Mouse (Mus musculus): ENCODE measurements at regions not wholly inside any gene's neighbourhood (a gene's known extent, or its start where the extent isn't known, plus 50 kb on each side); places are given as distances from the start of the nearest gene placed in this dataset.
"Not testable (repeated sequence)": the region's sequence is repeated elsewhere in the genome, so short reads cannot be mapped to it uniquely, and the experiment has no call there.

DNA sequence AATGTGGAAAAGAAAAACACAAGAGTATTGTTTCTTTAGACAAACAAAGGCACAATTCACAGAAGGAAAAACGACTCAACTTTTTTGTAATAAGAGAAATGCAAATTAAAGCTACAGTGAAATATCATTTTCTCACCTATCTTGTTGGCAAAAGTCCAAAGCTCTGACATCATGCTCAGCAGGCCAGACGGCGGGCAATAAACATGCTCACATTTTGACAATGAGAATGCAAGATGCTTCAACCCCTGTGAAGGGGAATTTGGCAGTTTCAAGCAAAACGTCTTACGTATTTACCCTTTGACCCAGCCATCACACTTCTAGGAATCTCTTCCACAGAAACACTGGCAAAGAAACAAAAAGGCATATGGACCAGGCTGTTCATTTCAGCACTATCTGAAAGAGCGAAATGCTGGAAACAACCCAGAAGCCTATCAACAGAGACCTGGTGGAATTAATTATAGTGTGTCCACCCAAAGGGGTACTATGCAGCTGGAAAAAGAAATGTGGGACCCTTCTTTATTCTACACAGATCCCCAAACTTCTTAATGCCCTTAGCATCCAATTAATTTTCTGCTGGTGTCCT, 203.4 kb upstream of the 2610301B20Rik start:
- ATAC-seq (ENCODE audit: insufficient number of reproducible peaks, low FRiP score, low TSS enrichment, low read depth) (no peak), DNase-seq (ENCODE audit: low spot score) (no peak)
- Histone ChIP-seq H3K27me3 (ENCODE audit: control insufficient read depth, insufficient read depth, low read length) (no peaks in the 10 kb centered on the region), H3K27ac (replicated peaks; ENCODE audit: low read depth, low read length) (no peak overlapping the region), H3K9me3 (ENCODE audit: control insufficient read depth, low read length) (no peaks in the 10 kb centered on the region), H3K4me2 (ENCODE audit: low read depth, severe bottlenecking) (no peak overlapping the region), H3K4me3 (ENCODE audit: low read depth, low read length) (no peak overlapping the region), H3K9ac (ENCODE audit: low read length) (no peak overlapping the region), H3K4me1 (ENCODE audit: control insufficient read depth, insufficient read depth, low read length) (no peaks in the 10 kb centered on the region), H3K36me3 (ENCODE audit: control insufficient read depth, insufficient read depth, low read length) (no peaks in the 10 kb centered on the region)
- WGBS = 78% methylated on average over 6 of the region's 6 CpGs

- Histone ChIP-seq H3K4me2 (ENCODE audit: low read depth, severe bottlenecking) (no peak overlapping the region), H3K36me3 (ENCODE audit: control insufficient read depth, insufficient read depth, low read length) (no peaks in the 10 kb centered on the region), H3K27ac (replicated peaks; ENCODE audit: low read depth, low read length) (no peak overlapping the region), H3K4me3 (ENCODE audit: low read depth, low read length) (no peak overlapping the region), H3K9ac (ENCODE audit: low read length) (no peak overlapping the region), H3K4me1 (ENCODE audit: control insufficient read depth, insufficient read depth, low read length) (peaks cover 9% of the 10 kb centered on the region; the same call in 1 of the 2 replicates), H3K9me3 (ENCODE audit: control insufficient read depth, low read length) (no peaks in the 10 kb centered on the region), H3K27me3 (ENCODE audit: control insufficient read depth, insufficient read depth, low read length) (no peaks in the 10 kb centered on the region)
- DNase-seq (ENCODE audit: low spot score) (peak; percentile 50), ATAC-seq (ENCODE audit: insufficient number of reproducible peaks, low FRiP score, low TSS enrichment, low read depth) (peak; percentile 26; the same call in 1 of the 2 replicates)
- WGBS = 25% methylated on average over 9 of the region's 9 CpGs
Measured at GRCm38 (mm10) chr4:10691086-10691485, 183.2 kb upstream of the 2610301B20Rik start.

- no peaks in the 10 kb centered on the region for H3K36me3 ChIP-seq (ENCODE audit: control insufficient read depth, insufficient read depth, low read length)
- ATAC-seq (ENCODE audit: insufficient number of reproducible peaks, low FRiP score, low TSS enrichment, low read depth) (no peak), DNase-seq (ENCODE audit: low spot score) (no peak)
- H3K9me3 ChIP-seq (ENCODE audit: control insufficient read depth, low read length) = no peaks in the 10 kb centered on the region
- H3K9ac ChIP-seq (ENCODE audit: low read length) = no peak overlapping the region
- peaks cover 9% of the 10 kb centered on the region; the same call in 1 of the 2 replicates for H3K4me1 ChIP-seq (ENCODE audit: control insufficient read depth, insufficient read depth, low read length)
- H3K27ac ChIP-seq (replicated peaks; ENCODE audit: low read depth, low read length) = no peak overlapping the region
- no peak overlapping the region for H3K4me3 ChIP-seq (ENCODE audit: low read depth, low read length)
- no peak overlapping the region for H3K4me2 ChIP-seq (ENCODE audit: low read depth, severe bottlenecking)
- WGBS = 78% methylated on average over 2 of the region's 2 CpGs
- no peaks in the 10 kb centered on the region for H3K27me3 ChIP-seq (ENCODE audit: control insufficient read depth, insufficient read depth, low read length)
Measured at GRCm38 (mm10) chr4:10692860-10693259, 181.4 kb upstream of the 2610301B20Rik start.

DNA sequence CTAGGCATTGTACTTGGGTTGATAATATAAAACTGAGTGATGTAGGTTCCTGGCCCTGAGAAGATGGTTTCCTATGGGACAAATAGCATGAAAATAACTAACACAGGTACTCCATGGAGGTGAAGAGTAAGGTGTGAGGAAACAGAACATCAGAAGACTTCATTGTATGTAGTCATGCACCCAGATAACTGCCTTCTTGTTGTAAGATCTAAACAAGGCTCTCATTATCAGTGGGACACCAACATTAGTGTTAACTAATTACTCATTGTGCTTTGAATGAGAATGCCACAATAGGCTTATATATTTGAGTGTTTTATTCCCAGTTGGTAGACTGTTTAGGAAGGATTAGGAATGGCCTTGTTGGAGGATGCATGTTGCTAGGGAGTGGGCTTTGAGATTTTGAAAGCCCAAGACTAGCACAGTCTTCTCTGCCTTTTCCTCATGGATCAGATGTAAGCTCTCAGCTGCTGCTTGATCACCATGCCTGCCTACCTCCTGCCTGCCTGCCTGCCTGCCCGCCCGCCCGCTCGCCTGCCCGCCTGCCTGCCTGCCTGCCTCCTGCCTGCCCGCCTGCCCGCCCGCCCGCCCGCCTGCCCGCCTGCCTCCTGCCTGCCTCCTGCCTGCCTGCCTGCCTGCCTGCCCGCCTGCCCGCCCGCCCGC, 180.7 kb upstream of the 2610301B20Rik start:
- DNase-seq (ENCODE audit: low spot score) (no peak), ATAC-seq (ENCODE audit: insufficient number of reproducible peaks, low FRiP score, low TSS enrichment, low read depth) (no peak)
- 54% methylated on average over 7 of the region's 15 CpGs for WGBS
- Histone ChIP-seq H3K9me3 (ENCODE audit: control insufficient read depth, low read length) (no peaks in the 10 kb centered on the region), H3K9ac (ENCODE audit: low read length) (no peak overlapping the region), H3K4me1 (ENCODE audit: control insufficient read depth, insufficient read depth, low read length) (peaks cover 9% of the 10 kb centered on the region; the same call in 1 of the 2 replicates), H3K4me3 (ENCODE audit: low read depth, low read length) (no peak overlapping the region; the same call in 1 of the 2 replicates), H3K36me3 (ENCODE audit: control insufficient read depth, insufficient read depth, low read length) (no peaks in the 10 kb centered on the region), H3K27me3 (ENCODE audit: control insufficient read depth, insufficient read depth, low read length) (no peaks in the 10 kb centered on the region), H3K4me2 (ENCODE audit: low read depth, severe bottlenecking) (peak overlapping the region; percentile 27), H3K27ac (replicated peaks; ENCODE audit: low read depth, low read length) (no peak overlapping the region)

DNA sequence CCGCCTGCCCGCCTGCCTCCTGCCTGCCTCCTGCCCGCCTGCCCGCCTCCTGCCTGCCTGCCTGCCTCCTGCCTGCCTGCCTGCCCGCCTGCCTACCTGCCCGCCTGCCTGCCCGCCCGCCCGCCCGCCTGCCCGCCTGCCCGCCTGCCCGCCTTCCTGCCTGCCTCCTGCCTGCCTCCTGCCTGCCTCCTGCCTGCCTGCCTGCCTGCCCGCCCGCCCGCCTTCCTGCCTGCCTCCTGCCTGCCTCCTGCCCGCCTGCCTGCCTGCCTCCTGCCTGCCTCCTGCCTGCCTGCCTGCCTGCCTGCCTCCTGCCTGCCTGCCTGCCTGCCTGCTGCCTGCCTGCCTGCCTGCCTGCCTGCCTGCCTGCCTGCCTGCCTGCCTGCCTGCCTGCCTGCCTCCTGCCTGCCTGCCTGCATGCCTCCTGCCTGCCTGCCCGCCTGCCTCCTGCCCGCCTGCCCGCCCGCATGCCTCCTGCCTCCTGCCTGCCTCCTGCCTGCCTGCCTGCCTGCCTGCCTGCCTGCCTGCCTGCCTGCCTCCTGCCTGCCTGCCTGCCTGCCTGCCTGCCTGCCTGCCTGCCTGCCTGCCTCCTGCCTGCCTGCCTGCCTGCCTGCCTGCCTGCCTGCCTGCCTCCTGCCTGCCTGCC, 180.1 kb upstream of the 2610301B20Rik start:
- H3K4me2 ChIP-seq (ENCODE audit: low read depth, severe bottlenecking) = peak overlapping the region; percentile 27
- H3K9ac ChIP-seq (ENCODE audit: low read length); H3K4me3 ChIP-seq (ENCODE audit: low read depth, low read length); H3K27me3 ChIP-seq (ENCODE audit: control insufficient read depth, insufficient read depth, low read length); ATAC-seq (ENCODE audit: insufficient number of reproducible peaks, low FRiP score, low TSS enrichment, low read depth); H3K27ac ChIP-seq (replicated peaks; ENCODE audit: low read depth, low read length); DNase-seq (ENCODE audit: low spot score); H3K4me1 ChIP-seq (ENCODE audit: control insufficient read depth, insufficient read depth, low read length); H3K9me3 ChIP-seq (ENCODE audit: control insufficient read depth, low read length); H3K36me3 ChIP-seq (ENCODE audit: control insufficient read depth, insufficient read depth, low read length): not testable (repeated sequence)
- 52% methylated on average over 10 of the region's 21 CpGs for WGBS

DNA sequence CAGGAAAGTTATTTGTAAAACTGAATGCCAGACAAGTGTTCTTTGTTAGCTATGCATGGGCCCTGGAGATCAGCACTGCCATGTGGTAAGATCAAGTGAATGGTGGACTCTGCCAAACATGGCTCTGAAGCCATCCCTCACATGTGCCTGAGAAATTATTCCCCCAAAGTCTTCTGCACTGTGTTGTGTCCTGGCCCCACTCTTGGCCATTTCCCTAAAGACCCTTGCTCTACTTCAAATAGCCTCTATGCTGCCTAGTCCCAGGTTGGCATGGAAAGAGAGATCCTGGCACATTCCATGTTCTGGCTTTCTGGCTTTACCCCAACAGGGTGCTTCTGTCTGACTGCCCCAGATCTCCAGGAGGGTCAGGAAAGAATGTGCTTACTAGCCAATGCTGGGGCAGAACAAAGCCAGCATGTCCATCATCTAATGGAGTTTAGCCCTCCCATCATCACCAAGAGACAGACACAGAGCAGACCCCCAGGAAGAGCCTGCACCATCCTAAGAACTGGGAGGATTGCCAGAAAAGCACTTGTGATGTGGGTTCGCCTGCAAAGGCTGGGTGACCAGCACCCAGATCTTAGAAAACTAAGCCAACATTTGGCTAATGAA, 177.0 kb upstream of the 2610301B20Rik start:
- Histone ChIP-seq H3K4me2 (ENCODE audit: low read depth, severe bottlenecking) (no peak overlapping the region), H3K4me3 (ENCODE audit: low read depth, low read length) (no peak overlapping the region), H3K4me1 (ENCODE audit: control insufficient read depth, insufficient read depth, low read length) (no peaks in the 10 kb centered on the region), H3K9me3 (ENCODE audit: control insufficient read depth, low read length) (no peaks in the 10 kb centered on the region), H3K27ac (replicated peaks; ENCODE audit: low read depth, low read length) (no peak overlapping the region), H3K36me3 (ENCODE audit: control insufficient read depth, insufficient read depth, low read length) (no peaks in the 10 kb centered on the region), H3K27me3 (ENCODE audit: control insufficient read depth, insufficient read depth, low read length) (no peaks in the 10 kb centered on the region), H3K9ac (ENCODE audit: low read length) (no peak overlapping the region)
- whole genome bisulfite sequencing = 92% methylated on average over 1 of the region's 1 CpGs
- no peak for DNase-seq (ENCODE audit: low spot score)
- no peak for ATAC-seq (ENCODE audit: insufficient number of reproducible peaks, low FRiP score, low TSS enrichment, low read depth)

DNA sequence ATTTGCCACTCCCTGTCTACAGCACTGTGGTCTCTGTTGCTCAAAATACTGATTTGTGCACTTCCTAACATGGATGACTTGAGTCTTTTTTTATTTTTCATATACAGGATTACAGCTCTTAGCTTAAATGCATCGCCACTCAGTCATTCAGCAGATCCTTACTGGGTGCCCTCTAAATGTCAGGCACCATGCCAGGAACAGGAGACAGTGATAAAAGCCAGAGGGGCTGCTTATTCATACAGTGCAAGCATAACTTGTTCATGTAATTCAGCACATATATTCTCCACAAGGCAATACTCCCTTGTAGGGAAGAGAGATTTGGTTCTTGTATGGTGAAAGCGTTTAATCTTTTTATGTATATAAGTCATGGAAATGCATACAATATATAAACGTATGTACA, 175.7 kb upstream of the 2610301B20Rik start:
- no peaks in the 10 kb centered on the region for H3K9me3 ChIP-seq (ENCODE audit: control insufficient read depth, low read length)
- DNase-seq (ENCODE audit: low spot score) (no peak), ATAC-seq (ENCODE audit: insufficient number of reproducible peaks, low FRiP score, low TSS enrichment, low read depth) (no peak)
- no peak overlapping the region for H3K9ac ChIP-seq (ENCODE audit: low read length)
- no peak overlapping the region for H3K4me3 ChIP-seq (ENCODE audit: low read depth, low read length)
- no peak overlapping the region for H3K4me2 ChIP-seq (ENCODE audit: low read depth, severe bottlenecking)
- H3K36me3 ChIP-seq (ENCODE audit: control insufficient read depth, insufficient read depth, low read length) = no peaks in the 10 kb centered on the region
- no peaks in the 10 kb centered on the region for H3K4me1 ChIP-seq (ENCODE audit: control insufficient read depth, insufficient read depth, low read length)
- H3K27ac ChIP-seq (replicated peaks; ENCODE audit: low read depth, low read length) = no peak overlapping the region
- H3K27me3 ChIP-seq (ENCODE audit: control insufficient read depth, insufficient read depth, low read length) = no peaks in the 10 kb centered on the region
- 91% methylated on average over 3 of the region's 3 CpGs for WGBS

DNA sequence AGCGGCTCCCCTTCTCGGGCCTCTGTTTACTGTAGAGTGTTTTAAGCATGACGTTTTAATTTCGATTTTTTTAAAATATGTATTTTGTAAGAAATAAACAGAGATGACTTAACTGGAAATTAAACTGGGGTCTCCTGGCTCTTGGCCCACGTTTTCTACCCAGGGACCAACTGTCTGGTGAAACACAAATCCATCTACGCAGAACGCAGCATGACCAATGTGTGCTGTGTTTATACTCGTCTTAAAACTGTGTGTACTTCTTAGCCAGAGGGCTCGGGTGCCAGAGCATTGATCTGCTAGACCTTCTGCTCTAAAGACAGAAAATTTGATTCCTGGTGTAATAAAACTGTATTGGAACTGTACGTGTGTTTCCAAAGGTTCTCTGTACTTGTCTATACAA, 172.8 kb upstream of the 2610301B20Rik start:
- Histone ChIP-seq H3K27ac (replicated peaks; ENCODE audit: low read depth, low read length) (no peak overlapping the region), H3K4me1 (ENCODE audit: control insufficient read depth, insufficient read depth, low read length) (no peaks in the 10 kb centered on the region), H3K9ac (ENCODE audit: low read length) (no peak overlapping the region), H3K27me3 (ENCODE audit: control insufficient read depth, insufficient read depth, low read length) (no peaks in the 10 kb centered on the region), H3K4me2 (ENCODE audit: low read depth, severe bottlenecking) (no peak overlapping the region), H3K4me3 (ENCODE audit: low read depth, low read length) (no peak overlapping the region), H3K36me3 (ENCODE audit: control insufficient read depth, insufficient read depth, low read length) (no peaks in the 10 kb centered on the region), H3K9me3 (ENCODE audit: control insufficient read depth, low read length) (no peaks in the 10 kb centered on the region)
- ATAC-seq (ENCODE audit: insufficient number of reproducible peaks, low FRiP score, low TSS enrichment, low read depth) (no peak), DNase-seq (ENCODE audit: low spot score) (no peak)
- 86% methylated on average over 10 of the region's 10 CpGs for WGBS
